Mouse (Mus musculus) B cell, adult 67 days (primary cell): ENCODE measurements around the gene Wdr20. TPM values are rescaled to one million over a fixed set of nuclear protein-coding genes. Genes with fewer than 3 reads are reported as not detected.

ENCODE experiments used
- total RNA-seq, 2 experiments: library from RNA; stranded (reverse); gene quantifications; 4 replicates each; pipeline ENCODE4 v1.2.4; 2023

Gene Wdr20
- 10 to 100 TPM; 69.3 to 85.7 TPM for total RNA-seq

DNA sequence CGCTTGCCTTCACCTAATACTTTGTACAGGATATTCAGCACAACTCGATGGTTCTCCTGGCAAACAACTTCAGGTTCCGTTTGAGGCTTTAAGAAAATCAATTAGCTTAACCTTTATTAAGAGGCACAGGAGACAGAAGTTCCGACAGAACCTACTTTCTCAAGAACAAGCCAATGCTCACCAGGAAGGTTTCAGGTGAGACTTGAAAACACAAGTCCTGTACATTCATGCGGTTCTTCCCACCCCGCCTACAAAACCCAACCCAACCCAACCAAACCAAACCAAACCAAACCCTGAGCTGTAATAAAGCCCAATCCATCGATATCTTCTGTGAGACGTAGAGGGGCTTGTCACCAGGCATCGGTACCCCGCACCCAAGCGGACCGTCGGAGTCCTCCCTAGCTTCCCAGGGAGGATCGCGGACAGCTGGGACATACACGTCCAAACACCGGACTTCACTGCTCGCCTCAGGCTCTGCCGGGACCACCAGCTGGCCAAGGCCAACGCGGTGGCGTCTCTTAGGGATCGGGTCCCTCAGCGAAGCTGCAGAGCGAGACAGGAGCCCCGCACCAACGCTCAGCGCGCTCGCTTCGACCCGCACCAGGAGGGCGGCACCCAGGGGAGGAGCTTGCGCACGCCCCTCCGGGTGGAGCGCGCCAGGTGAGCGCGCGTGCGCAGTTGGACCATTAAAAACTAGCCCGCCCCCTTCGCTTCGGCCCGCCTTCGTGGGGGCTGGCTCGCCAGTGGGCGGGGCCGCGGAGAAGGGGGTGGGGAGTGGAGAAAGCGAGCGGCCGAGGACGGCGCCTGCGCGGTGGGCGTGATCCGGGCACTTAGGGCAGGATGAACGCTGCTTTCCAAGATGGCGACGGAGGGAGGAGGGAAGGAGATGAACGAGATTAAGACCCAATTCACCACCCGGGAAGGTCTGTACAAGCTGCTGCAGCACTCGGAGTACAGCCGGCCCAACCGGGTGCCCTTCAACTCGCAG lies at the start of gene Wdr20:
Gene Wdr20, plus strand, starts transcription at position 775 of the 988 bp plus-strand sequence.

DNA sequence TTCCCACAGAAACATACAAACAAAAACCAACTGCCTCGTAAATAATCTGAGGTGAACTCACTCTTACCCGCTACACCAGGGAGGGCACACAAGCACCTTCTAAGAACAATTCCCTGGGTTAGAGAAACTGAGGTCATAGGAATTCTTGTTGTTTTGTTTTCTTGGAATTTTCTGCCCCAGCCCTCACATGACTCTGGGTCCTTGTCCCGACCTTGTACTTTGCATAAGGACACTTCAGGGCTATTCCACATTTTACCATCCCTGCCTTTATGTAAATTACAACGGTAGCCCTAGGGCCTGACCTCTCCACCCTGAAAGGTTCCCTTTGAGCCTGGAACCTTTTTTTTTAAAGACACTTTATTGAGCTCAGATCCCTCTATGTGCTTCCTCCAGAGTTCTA lies 35.2 kb upstream of the Wdr20 start, which contains the start of gene Hsp90aa1:
Gene Hsp90aa1, minus strand, starts transcription at position 173 of the 400 bp plus-strand sequence.

DNA sequence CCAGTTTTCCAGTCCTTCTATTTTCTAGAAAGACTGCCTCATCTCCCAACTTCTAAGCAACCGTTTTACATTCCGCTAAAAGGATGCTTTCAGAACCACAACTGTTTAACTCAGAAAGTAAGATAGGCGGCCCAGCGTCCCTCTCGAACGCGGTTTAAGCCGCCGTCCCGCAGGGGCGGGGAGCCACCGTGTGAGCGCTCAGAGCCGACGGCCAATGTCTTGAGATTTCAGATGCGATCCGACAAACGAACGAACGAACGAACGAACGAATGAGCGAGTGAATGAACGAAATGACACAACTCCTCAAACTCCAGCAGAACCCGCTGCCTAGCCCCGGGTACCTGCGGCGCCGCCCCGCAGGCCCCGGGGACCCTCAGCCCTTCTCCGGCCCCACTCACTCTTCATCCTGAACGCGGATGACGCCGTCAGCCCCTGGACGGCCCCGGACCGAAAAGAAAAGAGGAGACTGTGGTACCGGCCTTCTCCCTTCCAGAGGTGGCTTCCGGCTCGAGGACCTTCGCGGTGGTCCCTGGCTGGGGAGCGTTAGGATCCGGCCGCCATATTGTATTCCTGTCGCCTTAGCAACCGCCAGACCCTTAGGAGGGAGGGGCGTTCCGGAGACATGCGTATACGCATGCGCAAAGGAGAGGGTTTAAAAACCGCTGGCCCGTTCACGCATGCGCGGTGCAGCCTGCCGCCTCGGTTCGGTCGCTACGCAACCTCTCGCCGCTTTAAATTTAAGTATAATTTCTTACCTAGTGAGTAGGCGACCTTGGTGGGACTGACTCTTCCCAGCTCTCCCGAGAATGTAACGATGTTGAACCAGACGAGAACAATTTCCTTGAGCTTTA lies 102.8 kb downstream of the Wdr20 start, which contains the start of gene Mok:
Gene Mok, minus strand, starts transcription at position 592 of the 851 bp plus-strand sequence.

DNA sequence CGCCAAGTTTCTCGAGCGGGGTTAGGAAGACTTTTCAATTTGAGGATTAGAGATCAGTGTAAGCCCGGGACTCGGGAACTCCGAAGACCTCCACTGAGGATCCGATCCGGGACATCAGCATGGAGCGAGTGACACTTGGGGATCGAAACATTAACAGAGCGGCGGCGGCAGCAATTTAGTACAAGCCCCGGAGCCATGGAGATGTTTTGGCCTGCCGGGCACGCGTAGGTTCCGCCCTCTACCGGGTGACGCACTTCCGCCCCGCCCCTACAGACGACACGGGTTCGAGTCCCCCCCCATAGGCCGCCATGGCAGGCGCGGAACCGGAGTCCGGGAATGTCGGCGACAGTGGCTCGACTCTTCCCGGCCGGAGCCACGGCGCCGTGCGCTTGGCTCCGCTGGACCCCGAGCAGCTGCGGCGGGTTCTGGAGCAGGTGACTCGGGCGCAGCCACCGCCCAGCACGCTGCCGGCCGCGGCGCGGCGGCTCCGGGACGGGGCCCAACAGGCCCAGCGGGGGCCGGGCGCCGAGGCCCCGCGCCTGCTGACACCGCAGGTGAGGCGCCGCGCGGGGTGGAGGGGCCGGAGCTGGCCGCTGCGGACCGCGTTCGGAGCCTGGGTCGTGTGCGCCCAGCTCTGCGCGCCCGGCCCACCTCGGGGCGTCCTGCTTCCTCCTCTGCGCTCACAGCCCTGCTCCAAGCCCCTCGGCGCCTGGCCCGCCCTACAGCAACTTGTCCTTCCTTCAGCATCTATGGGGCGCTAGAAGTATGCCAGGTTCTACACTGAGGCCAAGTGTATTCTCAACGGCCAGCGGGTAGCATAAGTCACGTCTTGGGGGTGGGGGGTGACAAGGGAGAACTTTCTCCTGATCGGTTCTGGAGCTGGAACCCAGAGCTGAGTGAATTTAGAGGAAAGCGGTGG lies 112.5 kb downstream of the Wdr20 start, which contains the start of gene Zfp839:
Gene Zfp839, plus strand, starts transcription at position 244 of the 919 bp plus-strand sequence.

Other genes with a start within 250 kb of the Wdr20 start
- 100 to 1,000 TPM; 152 to 157 TPM for gene Dync1h1, start 136.5 kb upstream of the Wdr20 start, total RNA-seq
- not detected for gene 1700001K19Rik, start 55.3 kb upstream of the Wdr20 start, total RNA-seq
- 100 to 1,000 TPM; 460 to 702 TPM for gene Hsp90aa1, start 35.2 kb upstream of the Wdr20 start, total RNA-seq
- gene Mok, start 103.0 kb downstream of the Wdr20 start, total RNA-seq, result not detected
- gene Zfp839, start 112.3 kb downstream of the Wdr20 start, total RNA-seq, result 10 to 100 TPM; 17.1 to 17.3 TPM
- 10 to 100 TPM; 25.3 to 38.6 TPM for gene Cinp, start 151.2 kb downstream of the Wdr20 start, total RNA-seq
- 1 to 10 TPM; 7.8 to 8.6 TPM for gene Tecpr2, start 151.3 kb downstream of the Wdr20 start, total RNA-seq
- gene Ankrd9, start 241.1 kb downstream of the Wdr20 start, total RNA-seq, result 10 to 100 TPM in 1 of 2 experiments, 1 to 10 TPM in 1; 9.1 to 10.4 TPM